Mouse (Mus musculus): Measurements from ENCODE around the gene Pm20d2. TPM values are rescaled to one million over a fixed set of nuclear protein-coding genes. Genes with fewer than 3 reads are reported as not detected.
A peak's percentile ranks its signal among the peaks of the same experiment; 100 is the strongest.

Pm20d2 gene
- polyA plus RNA-seq, 1 experiment from 2014 or later = 1.5 TPM

- WGBS = 17% methylated on average over 9 of the region's 9 CpGs
- Histone ChIP-seq H3K36me3 (no peaks in the 10 kb centered on the region), H3K4me2 (peak overlapping the region; percentile 89), H3K4me3 (peak overlapping the region; percentile 61), H3K9ac (no peak overlapping the region), H3K9me3 (no peaks in the 10 kb centered on the region), H3K4me1 (peaks cover 12% of the 10 kb centered on the region; the same call in 1 of the 2 replicates), H3K27ac (no peak overlapping the region), H3K27me3 (no peaks in the 10 kb centered on the region)
- no peak for ATAC-seq (ENCODE audit: insufficient number of reproducible peaks, low FRiP score, low TSS enrichment, low read depth)
Observed at GRCm38 (mm10) chr4:33188164-33188563, 1.4 kb downstream of the Pm20d2 start.

- 75% methylated on average over 5 of the region's 5 CpGs for WGBS
- Histone ChIP-seq H3K9me3 (no peaks in the 10 kb centered on the region), H3K27ac (no peak overlapping the region), H3K4me1 (peaks cover 3% of the 10 kb centered on the region; the same call in 1 of the 2 replicates), H3K27me3 (no peaks in the 10 kb centered on the region), H3K9ac (no peak overlapping the region), H3K4me2 (no peak overlapping the region), H3K4me3 (no peak overlapping the region), H3K36me3 (no peaks in the 10 kb centered on the region)
- no peak for ATAC-seq (ENCODE audit: insufficient number of reproducible peaks, low FRiP score, low TSS enrichment, low read depth)
Observed at GRCm38 (mm10) chr4:33183477-33183876, 6.1 kb downstream of the Pm20d2 start.

- Histone ChIP-seq H3K27me3 (0 out of 2 replicates have a peak, but pooled peaks cover 2% of the 10 kb centered on the region), H3K4me3 (no peak overlapping the region), H3K27ac (no peak overlapping the region), H3K4me1 (no peaks in the 10 kb centered on the region), H3K9ac (no peak overlapping the region), H3K9me3 (no peaks in the 10 kb centered on the region), H3K36me3 (no peaks in the 10 kb centered on the region), H3K4me2 (no peak overlapping the region)
- ATAC-seq (ENCODE audit: insufficient number of reproducible peaks, low FRiP score, low TSS enrichment, low read depth) = no peak
- 88% methylated on average over 26 of the region's 26 CpGs for WGBS
Observed at GRCm38 (mm10) chr4:33152087-33153038, 37.2 kb downstream of the Pm20d2 start.

GRCm38 (mm10) chr4:33149150-33149549 is 40.4 kb downstream of the Pm20d2 start:
- Histone ChIP-seq H3K4me1 (0 out of 2 replicates have a peak, but pooled peaks cover 5% of the 10 kb centered on the region), H3K9me3 (no peaks in the 10 kb centered on the region), H3K4me3 (no peak overlapping the region), H3K9ac (no peak overlapping the region), H3K27ac (no peak overlapping the region), H3K27me3 (0 out of 2 replicates have a peak, but pooled peaks cover 3% of the 10 kb centered on the region), H3K36me3 (no peaks in the 10 kb centered on the region), H3K4me2 (no peak overlapping the region)
- ATAC-seq (ENCODE audit: insufficient number of reproducible peaks, low FRiP score, low TSS enrichment, low read depth) = no peak
- WGBS = 49% methylated on average over 7 of the region's 7 CpGs

GRCm38 (mm10) chr4:33147825-33148224 is 41.7 kb downstream of the Pm20d2 start:
- 15% methylated on average over 2 of the region's 2 CpGs for WGBS
- ATAC-seq (ENCODE audit: insufficient number of reproducible peaks, low FRiP score, low TSS enrichment, low read depth) = no peak

GRCm38 (mm10) chr4:33146679-33147291 is 42.8 kb downstream of the Pm20d2 start:
- H3K27ac ChIP-seq = no peak overlapping the region
- 0 out of 2 replicates have a peak, but pooled peaks cover 3% of the 10 kb centered on the region for H3K27me3 ChIP-seq
- H3K36me3 ChIP-seq = no peaks in the 10 kb centered on the region
- 42% methylated on average over 20 of the region's 20 CpGs for WGBS
- H3K4me3 ChIP-seq = no peak overlapping the region
- no peak overlapping the region for H3K9ac ChIP-seq
- H3K9me3 ChIP-seq = no peaks in the 10 kb centered on the region
- H3K4me1 ChIP-seq = 0 out of 2 replicates have a peak, but pooled peaks cover 5% of the 10 kb centered on the region
- no peak for ATAC-seq (ENCODE audit: insufficient number of reproducible peaks, low FRiP score, low TSS enrichment, low read depth)
- H3K4me2 ChIP-seq = 0 out of 2 replicates have a peak overlapping the region, but pooled peaks have one; percentile 14

More at GRCm38 (mm10) chr4:33147825-33148224, 41.7 kb downstream of the Pm20d2 start:
- Histone ChIP-seq H3K36me3 (no peaks in the 10 kb centered on the region), H3K4me2 (no peak overlapping the region), H3K27ac (no peak overlapping the region), H3K4me1 (0 out of 2 replicates have a peak, but pooled peaks cover 5% of the 10 kb centered on the region), H3K9ac (no peak overlapping the region), H3K9me3 (no peaks in the 10 kb centered on the region), H3K27me3 (0 out of 2 replicates have a peak, but pooled peaks cover 3% of the 10 kb centered on the region), H3K4me3 (no peak overlapping the region)

GRCm38 (mm10) chr4:33132221-33132620 is 57.3 kb downstream of the Pm20d2 start, which contains the start of gene Gabrr1:
Gabrr1 (plus strand) TSS chr4:33132521.
- no peak within 1 kb of the TSS for H3K9ac ChIP-seq
- H3K4me3 ChIP-seq = no peak within 1 kb of the TSS
- H3K4me1 ChIP-seq = no peaks in the 10 kb centered on the region
- ATAC-seq (ENCODE audit: insufficient number of reproducible peaks, low FRiP score, low TSS enrichment, low read depth) = no peak
- no peaks in the 10 kb centered on the region for H3K27me3 ChIP-seq
- WGBS = 63% methylated on average over 11 of the region's 11 CpGs
- no peak within 1 kb of the TSS for H3K4me2 ChIP-seq
- H3K36me3 ChIP-seq = no peaks in the 10 kb centered on the region
- no peak within 1 kb of the TSS for H3K27ac ChIP-seq
- no peaks in the 10 kb centered on the region for H3K9me3 ChIP-seq

GRCm38 (mm10) chr4:33125409-33126084 is 64.0 kb downstream of the Pm20d2 start:
- Histone ChIP-seq H3K27me3 (no peaks in the 10 kb centered on the region), H3K4me2 (no peak overlapping the region), H3K27ac (no peak overlapping the region), H3K4me1 (no peaks in the 10 kb centered on the region), H3K4me3 (no peak overlapping the region), H3K36me3 (no peaks in the 10 kb centered on the region), H3K9me3 (no peaks in the 10 kb centered on the region), H3K9ac (no peak overlapping the region)
- 65% methylated on average over 10 of the region's 10 CpGs for WGBS
- ATAC-seq (ENCODE audit: insufficient number of reproducible peaks, low FRiP score, low TSS enrichment, low read depth) = no peak

- H3K27ac ChIP-seq = no peak overlapping the region
- WGBS = 82% methylated on average over 6 of the region's 6 CpGs
- H3K9me3 ChIP-seq = no peaks in the 10 kb centered on the region
- H3K9ac ChIP-seq = no peak overlapping the region
- ATAC-seq (ENCODE audit: insufficient number of reproducible peaks, low FRiP score, low TSS enrichment, low read depth) = no peak
- no peak overlapping the region for H3K4me3 ChIP-seq
- no peaks in the 10 kb centered on the region for H3K27me3 ChIP-seq
- H3K36me3 ChIP-seq = no peaks in the 10 kb centered on the region
- no peaks in the 10 kb centered on the region for H3K4me1 ChIP-seq
- no peak overlapping the region for H3K4me2 ChIP-seq
Observed at GRCm38 (mm10) chr4:33124493-33124892, 65.0 kb downstream of the Pm20d2 start.
